Mouse (Mus musculus) adrenal gland, postnatal 36 days (tissue): Measurements from ENCODE around the gene Macrod2. TPM values are rescaled to one million over a fixed set of nuclear protein-coding genes. Genes with fewer than 3 reads are reported as not detected.

Source experiments
- DNase-seq, 2 experiments: peaks; one replicate each; pipeline ENCODE4 v3.0.0; 2021; ENCODE audit warnings: mixed read lengths in 1 of 2
- total RNA-seq, 2 experiments: library from RNA; stranded (reverse); gene quantifications; 2 replicates each; pipeline ENCODE4 v1.2.3; 2021

Gene Macrod2
- total RNA-seq, 2 experiments from 2014 or later, result 5.3 to 8.6 TPM

GRCm38 (mm10) chr2:141490518-141490917, 1095.4 kb downstream of the Macrod2 start:
- no peak for DNase-seq

- DNase-seq, result no peak
These were observed 1110.3 kb downstream of the Macrod2 start for GRCm38 (mm10) chr2:141505451-141505850.

GRCm38 (mm10) chr2:141507929-141508897, 1113.1 kb downstream of the Macrod2 start:
- no peak for DNase-seq

- no peak for DNase-seq
These were observed 1119.9 kb downstream of the Macrod2 start for GRCm38 (mm10) chr2:141514976-141515375.

DNA sequence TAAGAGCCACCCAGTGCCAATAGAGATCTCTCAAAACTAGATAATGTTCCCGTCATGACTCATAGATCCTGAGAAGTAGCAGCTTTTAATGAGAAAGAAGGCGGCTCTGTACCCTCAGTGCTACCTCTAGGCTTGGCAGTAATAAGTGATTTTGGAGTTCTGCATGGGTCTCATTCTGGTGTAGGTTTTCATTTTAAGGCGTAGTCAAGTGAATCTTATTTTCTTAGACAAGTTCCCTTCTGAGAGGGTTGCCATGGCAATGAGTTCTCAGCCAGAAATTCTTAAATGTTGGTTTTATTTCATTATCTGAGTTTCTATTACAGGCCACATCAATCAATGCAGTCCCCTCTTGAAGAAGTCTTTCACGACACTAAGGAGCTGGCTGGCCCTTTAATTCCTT, 1127.0 kb downstream of the Macrod2 start:
- DNase-seq, result no peak

DNA sequence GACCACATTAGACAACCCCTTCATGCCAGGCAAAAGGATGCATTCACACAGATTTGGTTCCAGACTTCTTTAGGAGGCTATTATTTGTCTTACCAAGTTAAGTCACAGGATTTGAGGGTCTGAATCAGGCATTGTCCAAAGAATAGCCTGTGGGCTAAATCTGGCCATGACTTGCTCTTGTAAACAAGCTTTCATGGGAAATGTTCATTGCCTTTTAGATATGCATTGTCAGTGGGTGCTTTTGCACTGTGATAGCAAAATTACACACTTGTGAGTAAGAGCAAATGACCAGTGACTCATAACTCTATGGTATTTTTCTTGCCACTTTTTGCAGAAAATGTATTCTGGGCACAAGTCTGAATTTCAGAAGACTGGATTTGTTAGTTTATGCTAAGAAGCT, 1150.8 kb downstream of the Macrod2 start:
- DNase-seq, result no peak

GRCm38 (mm10) chr2:141551701-141552100, 1156.6 kb downstream of the Macrod2 start:
- DNase-seq, result no peak

- DNase-seq, result no peak
These were observed 1161.6 kb downstream of the Macrod2 start for GRCm38 (mm10) chr2:141556747-141557146.

GRCm38 (mm10) chr2:141558242-141558827, 1163.2 kb downstream of the Macrod2 start:
- no peak for DNase-seq

- DNase-seq, result no peak
These were observed 1170.9 kb downstream of the Macrod2 start for GRCm38 (mm10) chr2:141565986-141566385.

GRCm38 (mm10) chr2:141571360-141571759, 1176.3 kb downstream of the Macrod2 start:
- DNase-seq, result no peak

DNA sequence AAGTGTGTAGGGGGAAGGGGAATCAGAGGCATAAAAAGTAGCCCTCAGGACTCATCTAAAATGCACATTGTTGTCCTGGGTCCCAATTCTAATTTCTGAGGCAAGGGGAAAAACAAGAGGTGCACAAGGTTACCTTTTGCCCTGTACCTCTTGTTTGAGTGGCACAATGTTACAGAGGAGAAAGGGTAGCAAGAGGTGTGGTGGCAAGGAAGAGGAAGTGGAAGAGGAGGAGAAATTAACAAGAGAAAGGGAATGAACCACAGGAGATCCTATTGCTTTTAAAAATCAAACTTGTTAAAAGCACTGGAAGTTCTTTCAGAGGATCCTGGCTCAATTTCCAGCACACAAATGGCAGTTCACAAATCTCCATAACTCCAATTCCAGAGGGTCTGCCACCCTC, 1183.1 kb downstream of the Macrod2 start:
- no peak for DNase-seq

GRCm38 (mm10) chr2:141582431-141582830, 1187.3 kb downstream of the Macrod2 start:
- DNase-seq, result no peak

- no peak for DNase-seq
These were observed 1187.8 kb downstream of the Macrod2 start for GRCm38 (mm10) chr2:141582933-141583332.

GRCm38 (mm10) chr2:141587290-141587689, 1192.2 kb downstream of the Macrod2 start:
- DNase-seq, result peak in 1 of 2 experiments; percentile 7

- DNase-seq, result no peak
These were observed 1196.2 kb downstream of the Macrod2 start for GRCm38 (mm10) chr2:141591326-141591725.

GRCm38 (mm10) chr2:141594811-141595210, 1199.7 kb downstream of the Macrod2 start:
- no peak for DNase-seq

- no peak for DNase-seq
These were observed 1222.6 kb downstream of the Macrod2 start for GRCm38 (mm10) chr2:141617721-141618120.

DNA sequence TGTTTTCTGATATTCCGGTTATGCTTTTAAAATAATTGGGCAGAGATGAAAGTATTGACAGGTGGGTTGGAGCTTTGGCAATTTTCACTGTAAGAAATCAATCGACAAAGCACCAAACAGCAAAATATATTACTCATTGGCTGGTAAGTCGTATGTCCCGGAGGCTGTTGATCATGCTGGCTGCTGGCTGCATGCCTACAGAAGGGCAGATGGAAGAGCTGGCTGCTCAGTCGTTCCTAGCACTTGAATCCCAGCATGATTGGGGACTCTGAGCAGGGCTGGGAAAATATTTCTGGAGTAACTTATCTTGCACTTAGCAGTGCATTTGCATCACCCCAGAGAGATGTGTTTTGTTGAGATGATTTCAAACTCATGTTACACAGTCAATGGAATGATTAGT, 1223.1 kb downstream of the Macrod2 start:
- DNase-seq, result no peak

DNA sequence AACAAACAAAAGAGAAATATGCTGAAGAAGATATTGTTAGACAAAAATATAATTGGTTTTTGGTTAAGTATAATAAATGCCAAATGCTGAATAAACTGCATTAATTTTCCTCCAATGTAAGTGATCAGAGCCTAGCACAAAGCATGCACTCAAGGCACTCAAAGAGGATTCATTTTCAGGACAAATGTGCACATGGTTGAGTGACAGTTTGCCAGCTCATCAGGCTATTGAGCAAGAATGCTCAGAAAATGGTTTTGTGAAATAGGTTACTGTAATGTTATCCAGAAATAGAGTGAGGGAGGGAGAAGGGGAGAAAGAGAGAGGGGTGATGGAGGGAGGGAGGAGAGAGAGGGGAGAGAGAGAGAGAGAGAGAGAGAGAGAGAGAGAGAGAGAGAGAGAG, 1268.9 kb downstream of the Macrod2 start:
- DNase-seq, result peak; percentile 3 to 4

DNA sequence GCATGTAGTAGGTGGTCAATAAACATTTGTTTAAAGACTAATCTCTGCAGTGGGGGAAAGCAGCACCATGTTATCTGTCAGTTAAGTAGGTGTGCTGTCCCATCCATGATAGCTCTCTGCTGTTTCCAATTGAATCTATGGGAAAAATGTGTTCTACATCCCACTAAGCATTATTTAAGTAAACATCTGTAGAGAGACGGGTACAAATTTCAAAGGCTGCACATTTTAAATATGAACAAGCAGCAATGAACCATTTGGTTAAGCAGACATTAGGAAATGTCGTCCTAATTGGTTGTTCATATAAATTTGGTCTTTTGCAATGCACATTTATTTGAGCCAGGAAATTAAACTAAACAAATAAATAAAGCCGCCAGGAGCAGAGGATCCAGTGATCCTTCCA, 1277.7 kb downstream of the Macrod2 start:
- DNase-seq, result no peak

DNA sequence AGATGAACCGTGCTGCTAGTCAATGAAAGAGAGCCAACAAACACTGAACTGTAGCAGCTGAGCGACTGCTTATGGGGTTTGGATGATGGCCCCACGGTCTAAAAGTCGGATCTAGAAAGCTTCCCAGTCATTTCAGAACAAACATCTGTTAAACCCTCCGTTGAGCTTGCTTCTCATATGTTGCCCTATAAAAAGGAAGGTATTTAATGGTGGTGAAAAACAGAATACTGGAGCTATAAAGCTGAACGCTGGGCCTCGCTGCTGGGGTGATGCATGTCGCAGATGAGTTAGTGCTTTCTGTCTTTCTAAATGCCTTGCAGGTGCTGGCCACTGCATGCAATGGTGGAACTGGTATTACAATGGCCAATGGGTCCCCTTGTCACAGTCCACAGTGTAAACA, 1278.3 kb downstream of the Macrod2 start:
- DNase-seq, result no peak

GRCm38 (mm10) chr2:141697541-141697940, 1302.4 kb downstream of the Macrod2 start:
- no peak for DNase-seq
